Mouse (Mus musculus): ENCODE results near the gene Tsen54.

DNA sequence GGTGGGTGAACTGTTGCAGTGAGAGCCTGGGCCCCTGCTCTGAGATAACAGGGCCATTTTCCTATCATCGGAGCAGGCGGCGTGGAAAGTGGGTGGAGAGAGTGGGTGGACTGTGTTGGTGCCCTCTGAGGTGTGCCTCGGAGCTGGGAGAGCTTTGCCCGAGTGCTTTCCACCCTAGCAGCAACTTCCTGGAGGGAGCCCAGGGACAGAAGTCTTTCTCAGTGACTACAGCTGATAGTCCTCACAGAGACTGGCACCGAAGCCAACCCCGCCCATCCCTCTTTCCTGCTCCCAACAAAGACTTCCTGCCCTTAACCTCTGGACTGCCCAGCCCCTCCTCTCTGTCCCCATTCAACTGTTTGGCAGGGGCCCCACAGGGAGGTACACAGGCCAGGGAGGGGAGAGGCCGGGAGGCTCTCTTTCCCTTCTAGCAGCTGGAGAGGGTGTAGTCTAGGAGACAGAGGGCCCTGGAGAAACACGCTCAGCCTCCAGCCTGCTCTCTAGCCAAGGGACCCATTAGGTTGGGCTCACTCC lies 35.4 kb upstream of the Tsen54 start:
- TF ChIP-seq SRF (IDR thresholded peaks at IDR 0.05; ENCODE audit: control insufficient read depth, insufficient read length, low read depth) (no peak), REST (IDR thresholded peaks at IDR 0.05; ENCODE audit: insufficient read depth, insufficient read length) (no peak), POLR2A (IDR thresholded peaks at IDR 0.05; ENCODE audit: insufficient read length, low read depth) (no peak), POLR2AphosphoS2 (IDR thresholded peaks at IDR 0.05; ENCODE audit: insufficient read length, low read depth) (no peak), TCF12 (IDR thresholded peaks at IDR 0.05; ENCODE audit: insufficient read depth, poor library complexity, severe bottlenecking) (no peak), MAX (IDR thresholded peaks at IDR 0.05; ENCODE audit: low read depth) (no peak)

All from myocyte (in vitro differentiated cells).